Mouse (Mus musculus) forebrain, embryonic 11.5 days (tissue): ENCODE results near the gene Osbpl9. TPM values are rescaled to one million over a fixed set of nuclear protein-coding genes. Genes with fewer than 3 reads are reported as not detected.

ENCODE experiments used
- ATAC-seq: fragments of 200-750 bp; cut with Nextera tagmentation; replicated peaks from 2 replicates; pipeline ENCODE4 v1.8.0; 2017; ENCODE audit warnings: moderate TSS enrichment; ENCODE audit not compliant: low FRiP score
- DNase-seq: peaks from one replicate; pipeline ENCODE4 v3.0.0-alpha.2; 2017; ENCODE audit warnings: low spot score
- H3K27ac ChIP-seq: fragments of 300-500 bp; sonication (generic); 2 replicates; pipeline ENCODE4 v1.5.1; 2014; ENCODE audit warnings: low read depth, low read length
- H3K27me3 ChIP-seq: fragments of 300-500 bp; sonication (generic); 2 replicates; pipeline ENCODE4 v1.6.1; 2014; ENCODE audit warnings: mild to moderate bottlenecking, low read length, mixed read lengths; ENCODE audit not compliant: control insufficient read depth, insufficient read depth
- H3K36me3 ChIP-seq: fragments of 300-500 bp; sonication (generic); 2 replicates; pipeline ENCODE4 v1.6.1; 2014; ENCODE audit warnings: mild to moderate bottlenecking, low read length, moderate library complexity, mixed read lengths; ENCODE audit not compliant: control insufficient read depth, insufficient read depth
- H3K4me1 ChIP-seq: fragments of 300-500 bp; sonication (generic); replicated peaks from 2 replicates; pipeline ENCODE4 v1.6.1; 2014; ENCODE audit warnings: low read length, mixed read lengths; ENCODE audit not compliant: control insufficient read depth, insufficient read depth
- H3K4me2 ChIP-seq: fragments of 300-500 bp; sonication (generic); 2 replicates; pipeline ENCODE4 v1.6.1; 2014; ENCODE audit warnings: low read depth, mild to moderate bottlenecking, low read length, moderate library complexity, mixed read lengths; ENCODE audit not compliant: severe bottlenecking
- H3K4me3 ChIP-seq: fragments of 300-500 bp; sonication (generic); 2 replicates; pipeline ENCODE4 v1.5.1; 2014; ENCODE audit warnings: low read depth, low read length
- H3K9ac ChIP-seq: fragments of 300-500 bp; sonication (generic); 2 replicates; pipeline ENCODE4 v1.6.1; 2014; ENCODE audit warnings: low read length
- H3K9me3 ChIP-seq: fragments of 300-500 bp; sonication (generic); 2 replicates; pipeline ENCODE4 v1.6.1; 2016; ENCODE audit warnings: low read length, mixed read lengths; ENCODE audit not compliant: control insufficient read depth
- WGBS: fragments of 180-500 bp; shearing (Covaris S2); extraction: QIAGEN DNeasy Blood & Tissue Kit; methylation state at CpG from one replicate; pipeline ENCODE4 v1.1.7; 2014; 5-methylcytosine and 5-hydroxymethylcytosine counted together
- polyA plus RNA-seq: library from polyadenylated mRNA; unstranded; fragments of >200 nt; fragmentation: Nextera tagmentation; extraction: Ambion mirVana; gene quantifications from 2 replicates; pipeline ENCODE4 v1.2.1, GENCODE M21; 2014

Osbpl9 gene
- polyA plus RNA-seq, 1 experiment from 2014 or later = 67.7 TPM

- H3K4me3 ChIP-seq = no peak overlapping the region
- no peak overlapping the region for H3K27ac ChIP-seq
- no peak for ATAC-seq
- no peak for DNase-seq
- H3K9me3 ChIP-seq = no peaks in the 10 kb centered on the region
- H3K9ac ChIP-seq = no peak overlapping the region
- H3K27me3 ChIP-seq = no peaks in the 10 kb centered on the region
- H3K4me2 ChIP-seq = no peak overlapping the region
- no peaks in the 10 kb centered on the region for H3K36me3 ChIP-seq
- 84% methylated on average over 6 of the region's 6 CpGs for WGBS
- no peaks in the 10 kb centered on the region for H3K4me1 ChIP-seq
These were observed 46.0 kb downstream of the Osbpl9 start for GRCm38 (mm10) chr4:109156073-109156472.

DNA sequence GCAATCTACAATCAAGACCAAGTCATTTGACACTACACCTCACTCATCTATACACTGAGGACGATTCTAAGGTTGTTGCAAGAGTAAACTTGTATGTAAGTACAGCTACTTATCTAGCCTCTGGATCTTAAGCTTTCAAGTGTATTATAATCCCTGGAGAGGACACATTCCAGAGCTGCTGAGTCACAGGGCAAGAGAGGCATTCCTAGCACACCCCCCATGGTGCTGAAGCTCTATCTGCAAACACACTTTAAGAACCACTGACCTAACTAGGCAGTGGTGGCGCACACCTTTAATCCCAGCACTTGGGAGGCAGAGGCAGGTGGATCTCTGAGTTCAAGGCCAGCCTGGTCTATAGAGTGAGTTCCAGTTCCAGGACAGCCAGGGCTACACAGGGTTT lies 51.9 kb downstream of the Osbpl9 start:
- WGBS = 68% methylated on average over 2 of the region's 2 CpGs
- H3K27me3 ChIP-seq = no peaks in the 10 kb centered on the region
- H3K27ac ChIP-seq = no peak overlapping the region
- H3K36me3 ChIP-seq = no peaks in the 10 kb centered on the region
- no peak overlapping the region for H3K9ac ChIP-seq
- H3K4me2 ChIP-seq = no peak overlapping the region
- no peaks in the 10 kb centered on the region for H3K9me3 ChIP-seq
- ATAC-seq = no peak
- no peaks in the 10 kb centered on the region for H3K4me1 ChIP-seq
- no peak overlapping the region for H3K4me3 ChIP-seq
- DNase-seq = no peak

DNA sequence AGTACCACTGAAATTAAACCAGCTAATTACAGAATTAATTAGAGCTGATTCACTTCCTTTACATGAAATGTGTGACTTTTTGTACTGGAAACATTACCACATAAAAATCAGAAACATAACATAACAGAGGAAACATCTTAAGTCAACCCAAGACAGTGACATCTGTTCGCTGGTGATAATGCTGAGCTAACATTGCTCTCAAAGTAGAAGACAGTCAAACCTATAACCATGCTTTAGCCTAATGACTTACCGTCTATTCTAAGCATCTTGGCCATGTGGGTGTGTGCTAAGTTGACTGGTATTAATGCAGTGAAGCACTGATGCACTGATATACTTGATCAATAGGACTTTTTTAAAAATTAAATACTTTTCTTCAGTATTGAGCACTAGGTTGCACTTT lies 52.7 kb downstream of the Osbpl9 start:
- H3K27ac ChIP-seq = no peak overlapping the region
- ATAC-seq = no peak
- no peak for DNase-seq
- H3K9ac ChIP-seq = no peak overlapping the region
- H3K27me3 ChIP-seq = no peaks in the 10 kb centered on the region
- H3K4me1 ChIP-seq = no peaks in the 10 kb centered on the region
- no peak overlapping the region for H3K4me2 ChIP-seq
- no peaks in the 10 kb centered on the region for H3K36me3 ChIP-seq
- no peaks in the 10 kb centered on the region for H3K9me3 ChIP-seq
- 95% methylated on average over 2 of the region's 2 CpGs for WGBS
- no peak overlapping the region for H3K4me3 ChIP-seq

DNA sequence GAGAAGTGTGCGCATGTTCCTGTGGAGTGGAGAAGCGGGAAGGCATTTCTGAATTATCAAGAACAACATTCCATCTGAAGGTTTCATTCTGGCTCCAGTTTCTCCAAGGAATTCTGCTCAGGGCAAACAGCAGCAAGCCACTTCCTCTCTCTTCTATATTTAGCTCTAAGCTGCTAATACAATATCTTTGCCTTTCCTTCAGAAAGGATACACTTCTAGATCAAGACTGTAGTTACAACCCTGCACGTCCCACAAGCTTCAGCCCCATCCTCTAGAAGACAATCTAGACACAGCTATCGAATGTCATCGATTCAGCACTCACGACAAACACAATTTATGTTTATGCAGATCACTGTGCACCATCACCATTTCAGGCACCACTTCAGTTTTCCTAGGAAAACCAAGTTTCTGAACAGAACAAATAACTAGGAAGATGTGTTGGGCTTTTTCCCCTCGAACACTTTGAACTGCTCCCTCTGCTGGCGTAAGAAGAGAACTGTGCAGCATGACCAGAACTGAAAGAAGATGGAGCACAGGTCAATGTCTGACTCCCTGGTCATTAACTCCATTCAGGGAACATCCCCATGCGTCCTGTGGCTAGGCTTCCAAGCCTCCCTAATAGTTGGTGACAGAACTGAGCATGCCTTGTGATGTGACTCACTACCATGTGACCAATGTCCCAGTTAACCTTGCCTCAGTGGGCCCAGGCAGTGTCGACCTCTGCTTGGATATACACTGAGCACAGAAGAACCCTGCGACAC lies 54.6 kb downstream of the Osbpl9 start:
- WGBS = 63% methylated on average over 11 of the region's 11 CpGs
- Histone ChIP-seq H3K4me3 (no peak overlapping the region), H3K27ac (no peak overlapping the region), H3K9me3 (no peaks in the 10 kb centered on the region), H3K9ac (no peak overlapping the region), H3K4me1 (no peaks in the 10 kb centered on the region), H3K36me3 (no peaks in the 10 kb centered on the region), H3K27me3 (no peaks in the 10 kb centered on the region), H3K4me2 (no peak overlapping the region)
- no peak; the same call in 1 of the 2 replicates for ATAC-seq
- no peak for DNase-seq

DNA sequence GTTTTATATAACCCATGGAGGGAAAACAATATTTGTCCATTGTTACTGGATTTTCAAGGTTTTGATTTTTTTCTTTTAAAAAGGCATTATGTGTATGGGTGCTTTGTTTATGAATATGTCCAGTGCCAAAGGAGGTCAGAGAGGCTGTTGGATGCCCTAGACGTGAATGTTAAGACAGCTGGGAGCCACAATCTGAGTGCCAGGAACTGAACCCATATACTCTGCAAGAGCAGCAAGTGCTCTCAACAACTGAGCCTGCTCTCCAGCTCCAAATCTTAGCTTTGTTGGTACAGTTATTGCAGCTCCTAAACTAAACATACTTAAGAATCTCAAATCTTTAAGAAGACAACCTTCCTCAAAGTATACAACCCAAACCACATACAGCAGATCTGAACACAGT lies 59.0 kb downstream of the Osbpl9 start:
- Histone ChIP-seq H3K27me3 (no peaks in the 10 kb centered on the region), H3K4me2 (no peak overlapping the region), H3K4me1 (no peaks in the 10 kb centered on the region), H3K36me3 (no peaks in the 10 kb centered on the region), H3K9me3 (no peaks in the 10 kb centered on the region), H3K4me3 (no peak overlapping the region), H3K9ac (no peak overlapping the region), H3K27ac (no peak overlapping the region)
- DNase-seq = no peak
- WGBS = 76% methylated on average over 1 of the region's 1 CpGs
- no peak for ATAC-seq

DNA sequence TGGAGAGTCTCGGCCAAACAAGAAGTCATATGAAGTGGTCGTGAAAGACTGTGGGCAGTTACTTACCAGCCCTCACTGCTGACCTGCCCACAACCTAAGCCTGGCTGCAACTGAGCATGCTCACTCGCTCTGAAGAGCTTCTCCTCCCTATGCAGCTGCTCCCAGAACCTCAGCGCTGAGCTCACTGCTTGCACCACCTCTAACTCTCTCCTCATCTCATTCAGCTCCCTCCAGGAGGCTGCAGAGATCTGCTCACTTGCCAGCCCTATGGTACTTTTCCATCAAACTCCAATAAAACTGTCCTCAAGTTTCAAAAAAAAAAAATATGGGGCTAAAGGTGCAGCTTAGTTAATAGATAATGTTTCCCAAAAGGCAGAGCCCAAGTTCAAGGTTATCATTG lies 63.5 kb downstream of the Osbpl9 start:
- DNase-seq (no peak), ATAC-seq (no peak)
- no peaks in the 10 kb centered on the region for H3K9me3 ChIP-seq
- H3K36me3 ChIP-seq = no peaks in the 10 kb centered on the region
- H3K27ac ChIP-seq = no peak overlapping the region
- no peaks in the 10 kb centered on the region for H3K27me3 ChIP-seq
- no peaks in the 10 kb centered on the region for H3K4me1 ChIP-seq
- 56% methylated on average over 4 of the region's 4 CpGs for WGBS
- no peak overlapping the region for H3K4me2 ChIP-seq
- no peak overlapping the region for H3K4me3 ChIP-seq
- H3K9ac ChIP-seq = no peak overlapping the region

DNA sequence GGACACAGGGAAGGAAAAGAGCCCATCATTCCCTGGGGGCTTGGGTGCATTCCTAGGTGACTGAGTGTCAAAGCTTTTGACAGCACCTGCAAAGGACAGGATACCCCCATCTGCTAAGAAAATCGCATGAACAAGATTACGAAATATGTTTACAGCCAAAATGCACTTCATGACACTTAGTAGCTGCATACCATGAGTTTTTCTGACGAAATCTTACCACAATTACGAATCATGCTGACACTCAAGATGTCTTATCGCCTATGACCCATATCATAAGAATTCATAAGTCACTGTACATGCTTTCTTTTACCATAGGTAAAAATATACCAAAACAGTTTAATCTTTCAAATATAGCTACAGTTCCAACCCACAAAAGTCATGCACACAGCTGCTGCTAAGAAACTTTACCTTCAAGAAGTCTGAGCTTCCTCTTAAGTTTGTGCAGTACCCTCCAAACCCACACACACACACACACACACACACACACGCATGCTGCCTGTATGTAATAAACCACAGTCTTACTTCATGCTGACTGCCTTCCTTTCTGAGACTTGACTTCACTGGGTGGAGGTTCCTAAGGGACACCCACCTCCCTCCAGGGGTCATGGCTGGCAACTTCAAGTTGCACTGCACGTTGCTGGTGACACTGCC lies 65.5 kb downstream of the Osbpl9 start:
- Histone ChIP-seq H3K4me3 (no peak overlapping the region), H3K4me2 (no peak overlapping the region), H3K27ac (no peak overlapping the region), H3K4me1 (no peaks in the 10 kb centered on the region), H3K36me3 (no peaks in the 10 kb centered on the region), H3K9me3 (no peaks in the 10 kb centered on the region), H3K27me3 (no peaks in the 10 kb centered on the region), H3K9ac (no peak overlapping the region)
- 92% methylated on average over 7 of the region's 7 CpGs for WGBS
- DNase-seq = no peak
- no peak for ATAC-seq

DNA sequence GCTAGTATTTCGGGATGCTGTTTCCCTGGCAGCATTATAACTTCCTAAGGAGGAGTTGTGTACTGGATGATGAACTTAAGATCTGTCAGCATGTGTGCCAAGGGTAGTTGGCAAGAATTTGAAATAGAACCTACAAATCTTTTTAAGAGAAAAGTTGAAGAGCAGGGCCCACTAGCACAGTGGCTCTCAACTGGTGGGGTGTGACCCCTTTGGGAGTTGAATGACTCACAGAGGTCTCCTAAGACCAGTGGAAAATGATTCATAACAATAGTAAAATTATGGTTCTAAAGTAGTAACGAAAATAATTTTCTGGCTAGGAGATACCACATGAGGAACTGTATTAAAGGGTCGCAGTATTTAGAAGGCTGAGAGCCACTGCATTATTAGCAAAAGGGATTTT lies 67.1 kb downstream of the Osbpl9 start:
- ATAC-seq (no peak), DNase-seq (no peak)
- Histone ChIP-seq H3K4me2 (no peak overlapping the region), H3K27me3 (no peaks in the 10 kb centered on the region), H3K27ac (no peak overlapping the region), H3K4me1 (no peaks in the 10 kb centered on the region), H3K36me3 (no peaks in the 10 kb centered on the region), H3K9ac (no peak overlapping the region), H3K4me3 (no peak overlapping the region), H3K9me3 (no peaks in the 10 kb centered on the region)
- WGBS = 92% methylated on average over 3 of the region's 3 CpGs
